Mouse (Mus musculus) left cerebral cortex, adult 8-10 months (tissue): ENCODE measurements around the gene 1700025C18Rik. TPM values are rescaled to one million over a fixed set of nuclear protein-coding genes. Genes with fewer than 3 reads are reported as not detected.
A peak's percentile ranks its signal among the peaks of the same experiment; 100 is the strongest.

Experiments
- DNase-seq, 2 experiments: peaks; one replicate each; pipeline ENCODE4 v3.0.0; 2022; ENCODE audit warnings: low spot score in 2 of 2
- total RNA-seq, 4 experiments: library from RNA; stranded (reverse); gene quantifications; 2 replicates each; pipeline ENCODE4 v1.2.4; 2022

The 1700025C18Rik gene
- not detected for total RNA-seq

GRCm38 (mm10) chr2:165090650-165091049 lies at the start of gene 1700025C18Rik:
Gene 1700025C18Rik (minus strand): TSS chr2:165090750.
- no peak for DNase-seq

- DNase-seq: no peak
Measured at GRCm38 (mm10) chr2:165136049-165136448, 45.5 kb upstream of the 1700025C18Rik start.

GRCm38 (mm10) chr2:165133566-165133965 lies 43.0 kb upstream of the 1700025C18Rik start:
- DNase-seq: no peak

GRCm38 (mm10) chr2:165131428-165131827 lies 40.9 kb upstream of the 1700025C18Rik start:
- DNase-seq: no peak

- DNase-seq: no peak
Measured at GRCm38 (mm10) chr2:165129189-165129588, 38.6 kb upstream of the 1700025C18Rik start.

- no peak for DNase-seq
Measured at GRCm38 (mm10) chr2:165126896-165127562, 36.5 kb upstream of the 1700025C18Rik start.

- peak in 1 of 2 experiments; percentile 42 for DNase-seq
Measured at GRCm38 (mm10) chr2:165121206-165121840, 30.8 kb upstream of the 1700025C18Rik start.

GRCm38 (mm10) chr2:165120765-165121164 lies 30.2 kb upstream of the 1700025C18Rik start:
- no peak for DNase-seq

GRCm38 (mm10) chr2:165113733-165114132 lies 23.2 kb upstream of the 1700025C18Rik start:
- no peak for DNase-seq

GRCm38 (mm10) chr2:165112149-165112548 lies 21.6 kb upstream of the 1700025C18Rik start:
- DNase-seq: peak in 1 of 2 experiments; percentile 59

GRCm38 (mm10) chr2:165106585-165106984 lies 16.0 kb upstream of the 1700025C18Rik start:
- DNase-seq: no peak

- DNase-seq: peak in 1 of 2 experiments; percentile 53
Measured at GRCm38 (mm10) chr2:165105513-165106079, 15.0 kb upstream of the 1700025C18Rik start.

GRCm38 (mm10) chr2:165102920-165103319 lies 12.4 kb upstream of the 1700025C18Rik start:
- no peak for DNase-seq

- no peak for DNase-seq
Measured at GRCm38 (mm10) chr2:165100749-165101148, 10.2 kb upstream of the 1700025C18Rik start.

- DNase-seq: no peak
Measured at GRCm38 (mm10) chr2:165098861-165099260, 8.3 kb upstream of the 1700025C18Rik start.

- no peak for DNase-seq
Measured at GRCm38 (mm10) chr2:165096367-165096766, 5.8 kb upstream of the 1700025C18Rik start.

- no peak for DNase-seq
Measured at GRCm38 (mm10) chr2:165092393-165092792, 1.8 kb upstream of the 1700025C18Rik start.

GRCm38 (mm10) chr2:165091433-165091965 lies 949 bp upstream of the 1700025C18Rik start:
- DNase-seq: no peak

- DNase-seq: no peak
Measured at GRCm38 (mm10) chr2:165089470-165089869, 1.1 kb downstream of the 1700025C18Rik start.

GRCm38 (mm10) chr2:165086634-165087033 lies 3.9 kb downstream of the 1700025C18Rik start:
- DNase-seq: no peak

GRCm38 (mm10) chr2:165081257-165081656 lies 9.3 kb downstream of the 1700025C18Rik start:
- DNase-seq: no peak

GRCm38 (mm10) chr2:165080657-165081056 lies 9.9 kb downstream of the 1700025C18Rik start:
- no peak for DNase-seq
